Mouse (Mus musculus): ENCODE results near the gene AC124108.1. TPM values are rescaled to one million over a fixed set of nuclear protein-coding genes. Genes with fewer than 3 reads are reported as not detected.

The AC124108.1 gene
- total and polyA plus RNA-seq, 3 experiments = not detected

- no peaks in the 10 kb centered on the region for H3K9me3 ChIP-seq (replicated peaks; ENCODE audit: low read length)
- no peak for DNase-seq (ENCODE audit: extremely low read depth)
- H3K79me2 ChIP-seq (replicated peaks; ENCODE audit: control insufficient read depth, extremely low read depth, insufficient read depth, poor library complexity, severe bottlenecking) = no peaks in the 10 kb centered on the region
- no peak overlapping the region for H3K4me2 ChIP-seq (ENCODE audit: insufficient read depth, low read depth, poor library complexity, severe bottlenecking)
- H3K4me3 ChIP-seq (replicated peaks in 1 of 3; ENCODE audit: low read depth in 2 of 3, low read length in 2 of 3, poor library complexity in 1 of 3) = no peak overlapping the region
- peaks cover 3 to 7% of the 10 kb centered on the region in 2 experiments for H3K4me1 ChIP-seq (ENCODE audit: control insufficient read depth in 1 of 2, insufficient read depth in 2 of 2)
- H3K27me3 ChIP-seq (replicated peaks) = peaks cover 32% of the 10 kb centered on the region
- H3K36me3 ChIP-seq (replicated peaks in 1 of 2; ENCODE audit: control insufficient read depth in 1 of 2, insufficient read depth in 1 of 2, low read length in 1 of 2) = no peaks in the 10 kb centered on the region
- H3K27ac ChIP-seq (ENCODE audit: insufficient read depth, low read depth) = no peak overlapping the region
- dilution Hi-C loops (cut with MboI; ENCODE audit: extremely low pct_ligation_motif_present, extremely low pct_unique_long_range_greater_than_20kb, low sequenced_read_pairs) = no loop called here
- no peak overlapping the region for H3K9ac ChIP-seq (ENCODE audit: insufficient read depth, low read depth)
- TF ChIP-seq CHD1 (IDR thresholded peaks at IDR 0.05; ENCODE audit: low read depth, low read length) (no peak), GABPA (IDR thresholded peaks at IDR 0.05; ENCODE audit: insufficient replicate concordance, low read depth, low read length) (no peak), SMC3 (IDR thresholded peaks at IDR 0.05; ENCODE audit: low read depth, low read length) (no peak), KAT2A (IDR thresholded peaks at IDR 0.05; ENCODE audit: insufficient replicate concordance, low read length) (no peak), MAZ (IDR thresholded peaks at IDR 0.05; ENCODE audit: low read depth, low read length) (no peak), ZKSCAN1 (IDR thresholded peaks at IDR 0.05; ENCODE audit: borderline replicate concordance, low read depth, low read length) (no peak), BHLHE40 (IDR thresholded peaks at IDR 0.05; ENCODE audit: low read depth, low read length) (no peak), MXI1 (IDR thresholded peaks at IDR 0.05; ENCODE audit: low read depth, low read length) (no peak), POLR2AphosphoS2 (IDR thresholded peaks at IDR 0.05; ENCODE audit: low read depth, low read length) (no peak)
- in situ Hi-C loops (cut with MboI; ENCODE audit: low pct_ligation_motif_present, low pct_unique_long_range_greater_than_20kb, low sequenced_read_pairs) = no loop called here
These were observed 47.0 kb upstream of the AC124108.1 start for GRCm38 (mm10) chr1:132144223-132144622.

DNA sequence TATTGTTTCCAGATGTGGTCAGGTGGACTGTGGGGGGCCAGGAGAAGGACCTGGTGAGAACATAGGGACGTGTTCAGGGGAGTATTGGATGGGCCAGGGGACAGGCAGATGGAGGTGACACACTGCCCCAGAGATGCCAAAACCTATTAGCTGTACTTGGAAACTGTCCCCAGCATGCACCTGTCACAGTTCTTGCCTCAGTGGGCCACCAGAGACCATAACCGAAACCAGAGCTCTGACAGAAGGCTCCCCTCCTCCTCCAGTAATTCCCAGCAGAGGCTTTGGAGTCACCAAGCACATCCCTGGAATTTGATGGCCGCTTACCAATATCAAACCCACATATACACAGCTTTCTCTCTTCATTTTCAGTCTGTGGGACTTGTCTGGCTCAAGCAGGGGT, 46.4 kb upstream of the AC124108.1 start:
- TF ChIP-seq POLR2A (IDR thresholded peaks at IDR 0.05; ENCODE audit: low read depth, low read length) (no peak), MAFK (IDR thresholded peaks at IDR 0.05; ENCODE audit: insufficient replicate concordance, low read length) (no peak), MAZ (IDR thresholded peaks at IDR 0.05; ENCODE audit: low read depth, low read length) (no peak), HCFC1 (IDR thresholded peaks at IDR 0.05; ENCODE audit: low read depth, low read length) (no peak), TBP (conservative IDR thresholded peaks at IDR 0.05; ENCODE audit: low read depth, low read length) (no peak), MYC (IDR thresholded peaks at IDR 0.05; ENCODE audit: low read depth, low read length) (no peak), JUND (conservative IDR thresholded peaks at IDR 0.05; ENCODE audit: low read depth, low read length) (no peak), NRF1 (IDR thresholded peaks at IDR 0.05; ENCODE audit: low read depth, low read length) (no peak), JUN (IDR thresholded peaks at IDR 0.05; ENCODE audit: insufficient read depth, low read depth, low read length) (no peak), ZMIZ1 (IDR thresholded peaks at IDR 0.05; ENCODE audit: low read depth, low read length) (no peak), ZKSCAN1 (IDR thresholded peaks at IDR 0.05; ENCODE audit: borderline replicate concordance, low read depth, low read length) (no peak), EP300 (IDR thresholded peaks at IDR 0.05; ENCODE audit: low read length) (no peak), TCF12 (IDR thresholded peaks at IDR 0.05; ENCODE audit: low read depth, low read length) (no peak), GABPA (IDR thresholded peaks at IDR 0.05; ENCODE audit: insufficient replicate concordance, low read depth, low read length) (no peak)
- no peaks in the 10 kb centered on the region for H3K79me2 ChIP-seq (replicated peaks; ENCODE audit: control insufficient read depth, extremely low read depth, insufficient read depth, poor library complexity, severe bottlenecking)
- no peak overlapping the region for H3K9ac ChIP-seq (ENCODE audit: insufficient read depth, low read depth)
- H3K27me3 ChIP-seq (replicated peaks) = peaks cover 35% of the 10 kb centered on the region
- DNase-seq (ENCODE audit: extremely low read depth) = no peak
- no peaks in the 10 kb centered on the region for H3K9me3 ChIP-seq (replicated peaks; ENCODE audit: low read length)
- H3K4me2 ChIP-seq (ENCODE audit: insufficient read depth, low read depth, poor library complexity, severe bottlenecking) = no peak overlapping the region
- H3K4me1 ChIP-seq (ENCODE audit: control insufficient read depth in 1 of 2, insufficient read depth in 2 of 2) = peaks cover 7 to 14% of the 10 kb centered on the region in 2 experiments
- dilution Hi-C loops (cut with MboI; ENCODE audit: extremely low pct_ligation_motif_present, extremely low pct_unique_long_range_greater_than_20kb, low sequenced_read_pairs) (no loop called here), in situ Hi-C loops (cut with MboI; ENCODE audit: low pct_ligation_motif_present, low pct_unique_long_range_greater_than_20kb, low sequenced_read_pairs) (no loop called here)
- H3K4me3 ChIP-seq (replicated peaks in 1 of 3; ENCODE audit: low read depth in 2 of 3, low read length in 2 of 3, poor library complexity in 1 of 3) = no peak overlapping the region
- no peak overlapping the region for H3K27ac ChIP-seq (ENCODE audit: insufficient read depth, low read depth)
- no peaks in the 10 kb centered on the region for H3K36me3 ChIP-seq (replicated peaks in 1 of 2; ENCODE audit: control insufficient read depth in 1 of 2, insufficient read depth in 1 of 2, low read length in 1 of 2)
